Mouse (Mus musculus): ENCODE data around the gene Fermt2.

The Fermt2 gene

GRCm38 (mm10) chr14:45529411-45530363, at the start of gene Fermt2:
Gene Fermt2, minus strand, starts transcription at chr14:45530118.
- peak; percentile 80 for ATAC-seq (ENCODE audit: low TSS enrichment)

DNA sequence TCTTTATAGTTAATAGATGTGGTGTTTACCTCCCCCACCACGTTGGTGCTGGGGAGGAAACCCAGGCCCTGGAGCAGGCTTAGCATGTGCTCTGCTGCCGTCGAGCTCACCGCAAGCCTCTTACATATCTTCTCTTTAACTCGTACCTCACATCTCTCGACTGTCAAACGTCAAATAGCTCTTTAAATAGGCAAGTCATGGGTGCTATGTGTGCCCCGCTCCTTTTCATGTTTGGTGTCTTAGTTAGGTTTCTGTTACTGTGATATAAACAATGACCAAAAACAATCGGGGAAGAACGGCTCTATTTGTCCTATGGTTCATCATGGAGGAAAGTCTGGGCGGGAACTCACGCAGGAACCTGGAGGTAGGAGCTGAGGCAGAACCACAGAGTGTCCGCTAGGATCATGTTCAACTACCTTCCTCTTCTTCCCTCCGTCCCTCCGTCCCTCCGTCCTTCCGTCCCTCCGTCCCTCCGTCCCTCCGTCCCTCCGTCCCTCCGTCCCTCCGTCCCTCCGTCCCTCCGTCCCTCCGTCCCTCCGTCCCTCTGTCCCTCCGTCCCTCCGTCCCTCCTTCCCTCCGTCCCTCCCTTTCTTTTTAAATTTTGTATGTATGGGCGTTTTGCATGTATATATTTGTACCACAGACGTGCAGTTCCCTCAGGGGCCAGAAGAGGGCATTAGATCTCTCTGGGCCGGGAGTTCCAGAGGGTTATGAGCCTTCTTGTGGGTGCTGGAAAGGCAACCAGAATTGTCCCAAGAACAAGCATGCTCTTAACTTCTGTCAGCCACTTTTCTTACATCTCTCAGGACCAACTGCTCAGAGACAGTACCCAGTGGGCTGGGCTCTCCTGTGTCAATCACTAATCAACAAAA, 36.4 kb upstream of the Fermt2 start:
- ATAC-seq (ENCODE audit: low TSS enrichment) = no peak

DNA sequence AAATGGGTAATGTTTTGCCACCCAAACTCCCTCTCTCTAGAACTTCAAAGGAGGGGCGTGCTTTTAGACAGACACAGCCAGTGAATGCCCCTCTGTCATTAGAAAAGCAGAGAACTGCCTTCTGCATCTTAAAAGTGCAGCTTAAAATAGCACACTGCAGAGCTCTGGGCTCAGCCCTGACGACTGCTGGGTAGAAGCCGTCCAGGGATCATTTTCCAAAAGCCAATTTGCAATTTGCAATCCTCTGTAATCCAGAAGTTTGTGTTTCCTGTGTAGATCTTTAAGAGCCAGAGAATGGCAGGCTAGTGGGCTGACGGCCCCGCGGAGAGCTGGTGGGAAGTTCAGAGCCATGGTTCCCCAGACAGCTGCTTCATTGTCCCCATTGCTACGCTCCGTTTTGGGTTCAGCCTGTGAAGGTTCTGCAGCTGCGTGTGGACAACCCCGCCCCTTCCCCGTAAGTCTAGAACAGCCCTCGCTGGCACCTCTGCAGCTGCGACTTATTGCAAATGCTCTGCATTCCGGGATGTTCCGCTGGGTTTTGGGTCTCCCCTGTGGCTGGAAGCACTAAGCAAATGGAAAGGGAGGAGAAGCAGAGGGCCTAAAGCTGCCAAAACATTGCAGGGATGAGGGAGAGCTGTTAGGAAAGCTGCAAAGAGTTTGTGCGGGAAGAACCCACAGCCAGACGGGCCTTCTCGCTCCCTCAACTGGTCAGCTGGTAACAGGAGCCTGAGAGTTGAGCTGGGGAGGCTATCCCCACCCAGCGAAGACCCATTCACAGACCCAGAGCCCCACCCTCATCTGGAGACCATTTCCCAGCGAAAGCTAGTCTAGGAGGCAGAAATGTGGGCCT, 35.5 kb upstream of the Fermt2 start:
- peak; percentile 52 for ATAC-seq (ENCODE audit: low TSS enrichment)

- ATAC-seq (ENCODE audit: low TSS enrichment) = no peak
Observed at GRCm38 (mm10) chr14:45563577-45563976, 33.7 kb upstream of the Fermt2 start.

DNA sequence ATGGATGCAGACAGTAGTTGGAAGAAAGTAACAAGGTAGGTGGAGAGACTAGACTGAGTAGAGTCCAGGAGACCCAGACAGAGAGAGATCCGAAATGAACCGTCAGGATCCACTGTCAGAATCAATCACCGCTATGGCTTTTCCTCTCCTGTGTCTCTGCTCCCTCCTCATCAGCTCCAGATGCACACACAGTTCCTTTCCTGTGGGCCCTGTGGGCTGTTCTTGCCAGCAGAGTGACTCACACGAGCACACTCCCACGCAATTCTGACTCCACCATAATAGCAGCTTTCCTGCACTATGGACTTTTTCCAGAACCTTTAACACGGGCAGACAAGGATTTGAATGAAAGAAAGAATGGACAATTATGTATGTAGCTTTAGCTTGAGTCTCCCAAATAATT, 31.8 kb upstream of the Fermt2 start:
- ATAC-seq (ENCODE audit: low TSS enrichment) = peak; percentile 75

- 0 out of 2 replicates have a peak, but pooled peaks have one; percentile 5 for ATAC-seq (ENCODE audit: low TSS enrichment)
Observed at GRCm38 (mm10) chr14:45559018-45559417, 29.1 kb upstream of the Fermt2 start.

GRCm38 (mm10) chr14:45554336-45554735, 24.4 kb upstream of the Fermt2 start:
- no peak for ATAC-seq (ENCODE audit: low TSS enrichment)

DNA sequence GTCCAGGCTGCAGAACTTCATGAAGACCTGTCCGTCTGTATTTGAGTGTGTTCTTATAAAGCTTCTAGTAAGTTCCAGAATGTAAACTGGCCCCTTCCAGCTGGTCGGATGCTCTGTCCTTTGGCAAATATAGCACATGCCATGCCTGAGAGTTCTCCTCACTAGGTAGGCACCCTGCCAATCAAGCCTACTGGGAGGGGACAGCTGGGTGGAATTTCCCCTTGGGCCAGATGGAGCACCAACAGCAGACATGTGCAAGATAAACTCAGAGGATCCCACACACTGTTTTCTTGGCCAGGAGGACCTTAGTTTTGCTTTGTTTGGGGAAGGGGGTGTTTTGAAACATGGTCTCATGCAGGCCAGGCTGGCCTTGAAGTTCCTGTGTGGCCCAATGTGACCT, 23.9 kb upstream of the Fermt2 start:
- no peak for ATAC-seq (ENCODE audit: low TSS enrichment)

- no peak for ATAC-seq (ENCODE audit: low TSS enrichment)
Observed at GRCm38 (mm10) chr14:45552431-45552830, 22.5 kb upstream of the Fermt2 start.

- peak; percentile 58 for ATAC-seq (ENCODE audit: low TSS enrichment)
Observed at GRCm38 (mm10) chr14:45551121-45551768, 21.3 kb upstream of the Fermt2 start.

GRCm38 (mm10) chr14:45550010-45550647, 20.2 kb upstream of the Fermt2 start:
- ATAC-seq (ENCODE audit: low TSS enrichment) = peak; percentile 77

DNA sequence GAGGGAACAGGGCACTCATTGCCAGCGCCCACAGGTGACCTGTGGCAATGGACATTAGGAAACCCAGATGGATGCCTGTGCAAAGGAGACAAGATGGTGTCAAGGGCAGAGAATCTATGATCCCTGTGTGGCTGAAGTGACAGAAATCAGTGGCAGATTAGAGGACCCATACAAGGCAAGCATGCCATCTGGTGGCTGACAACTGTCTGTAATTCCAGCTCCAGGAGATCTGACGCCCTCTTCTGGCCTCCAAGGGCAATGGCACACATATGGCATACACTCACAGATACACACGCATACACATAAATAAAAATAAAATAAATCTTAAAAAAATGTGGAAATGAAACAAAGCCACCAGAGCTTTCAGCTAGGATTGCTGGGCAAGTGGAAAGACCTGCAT, 18.2 kb upstream of the Fermt2 start:
- ATAC-seq (ENCODE audit: low TSS enrichment) = no peak

GRCm38 (mm10) chr14:45544905-45545304, 15.0 kb upstream of the Fermt2 start:
- ATAC-seq (ENCODE audit: low TSS enrichment) = no peak

- no peak for ATAC-seq (ENCODE audit: low TSS enrichment)
Observed at GRCm38 (mm10) chr14:45544026-45544425, 14.1 kb upstream of the Fermt2 start.

GRCm38 (mm10) chr14:45539659-45540468, 9.9 kb upstream of the Fermt2 start:
- peak; percentile 74 for ATAC-seq (ENCODE audit: low TSS enrichment)

- no peak; the same call in 1 of the 2 replicates for ATAC-seq (ENCODE audit: low TSS enrichment)
Observed at GRCm38 (mm10) chr14:45530364-45531345, 737 bp upstream of the Fermt2 start.

GRCm38 (mm10) chr14:45528861-45529260, 1.1 kb downstream of the Fermt2 start:
- ATAC-seq (ENCODE audit: low TSS enrichment) = peak; percentile 5; the same call in 1 of the 2 replicates

- peak; percentile 50; the same call in 1 of the 2 replicates for ATAC-seq (ENCODE audit: low TSS enrichment)
Observed at GRCm38 (mm10) chr14:45515771-45516170, 14.1 kb downstream of the Fermt2 start.
